Mouse (Mus musculus) erythroid progenitor cell, adult 5-6 weeks (primary cell): ENCODE data around the gene 2610507B11Rik. TPM values are rescaled to one million over a fixed set of nuclear protein-coding genes. Genes with fewer than 3 reads are reported as not detected.

Source experiments
- ATAC-seq: replicated peaks from 2 replicates; pipeline ENCODE4 v1.8.0; 2016; ENCODE audit warnings: moderate number of reproducible peaks, mild to moderate bottlenecking, moderate TSS enrichment, inconsistent platforms; ENCODE audit not compliant: poor library complexity, low FRiP score, severe bottlenecking
- total RNA-seq, 2 experiments: library from RNA; stranded (forward) in 1 of 2; stranded (reverse) in 1 of 2; fragments of 150-400 nt in 1 of 2; fragments of 186-747, 209-891 nt in 1 of 2; gene quantifications; 2 replicates each; pipeline versions ENCODE4 v1.2.3 to v1.2.4; 2015 to 2017; ENCODE audit warnings: low replicate concordance in 2 of 2

Gene 2610507B11Rik
- total RNA-seq, 2 experiments from 2014 or later, result 76.3 to 80.1 TPM

GRCm38 (mm10) chr11:78332676-78333075 lies 71.1 kb downstream of the 2610507B11Rik start:
- ATAC-seq, result no peak

- no peak for ATAC-seq
Observed at GRCm38 (mm10) chr11:78333992-78334391, 72.4 kb downstream of the 2610507B11Rik start.

- no peak for ATAC-seq
Observed at GRCm38 (mm10) chr11:78337040-78337439, 75.5 kb downstream of the 2610507B11Rik start.

Other genes starting within 250 kb of the 2610507B11Rik start
- 10.1 and 10.8 TPM in 2 replicates for gene Dhrs13, start 229.5 kb upstream of the 2610507B11Rik start, total RNA-seq (2015; ENCODE audit: low replicate concordance)
- 7.1 and 10.8 TPM in 2 replicates for gene Dhrs13, start 229.5 kb upstream of the 2610507B11Rik start, total RNA-seq (2017; ENCODE audit: low replicate concordance)
- gene Flot2, start 223.8 kb upstream of the 2610507B11Rik start, total RNA-seq (2015; ENCODE audit: low replicate concordance), result 15.1 and 24.7 TPM in 2 replicates
- 13.1 and 17.6 TPM in 2 replicates for gene Flot2, start 223.8 kb upstream of the 2610507B11Rik start, total RNA-seq (2017; ENCODE audit: low replicate concordance)
- gene Eral1, start 181.4 kb upstream of the 2610507B11Rik start, total RNA-seq (2015; ENCODE audit: low replicate concordance), result 4.0 and 5.0 TPM in 2 replicates
- gene Eral1, start 181.4 kb upstream of the 2610507B11Rik start, total RNA-seq (2017; ENCODE audit: low replicate concordance), result 3.6 and 6.7 TPM in 2 replicates
- 2.9 and 4.3 TPM in 2 replicates for gene Fam222b, start 167.1 kb upstream of the 2610507B11Rik start, total RNA-seq (2015; ENCODE audit: low replicate concordance)
- 0.45 and 1.5 TPM in 2 replicates for gene Fam222b, start 167.1 kb upstream of the 2610507B11Rik start, total RNA-seq (2017; ENCODE audit: low replicate concordance)
- gene Traf4, start 96.2 kb upstream of the 2610507B11Rik start, total RNA-seq (2015; ENCODE audit: low replicate concordance), result 11.3 and 35.3 TPM in 2 replicates
- gene Traf4, start 96.2 kb upstream of the 2610507B11Rik start, total RNA-seq (2017; ENCODE audit: low replicate concordance), result 14.6 and 16.1 TPM in 2 replicates
- 43.2 and 79.6 TPM in 2 replicates for gene Nek8, start 85.1 kb upstream of the 2610507B11Rik start, total RNA-seq (2015; ENCODE audit: low replicate concordance)
- 35.9 and 76.8 TPM in 2 replicates for gene Nek8, start 85.1 kb upstream of the 2610507B11Rik start, total RNA-seq (2017; ENCODE audit: low replicate concordance)
- 174 and 194 TPM in 2 replicates for gene Tlcd1, start 85.0 kb upstream of the 2610507B11Rik start, total RNA-seq (2015; ENCODE audit: low replicate concordance)
- gene Tlcd1, start 85.0 kb upstream of the 2610507B11Rik start, total RNA-seq (2017; ENCODE audit: low replicate concordance), result 107 and 197 TPM in 2 replicates
- gene Rpl23a, start 78.2 kb upstream of the 2610507B11Rik start, total RNA-seq (2015; ENCODE audit: low replicate concordance), result 1,034 and 1,190 TPM in 2 replicates
- gene Rpl23a, start 78.2 kb upstream of the 2610507B11Rik start, total RNA-seq (2017; ENCODE audit: low replicate concordance), result 811 and 1,012 TPM in 2 replicates
- 2.9 TPM in 1 of 2 replicates, not detected in the other for gene Rab34, start 73.3 kb upstream of the 2610507B11Rik start, total RNA-seq (2015; ENCODE audit: low replicate concordance)
- gene Rab34, start 73.3 kb upstream of the 2610507B11Rik start, total RNA-seq (2017; ENCODE audit: low replicate concordance), result 2.6 and 7.1 TPM in 2 replicates
- not detected in 2 replicates for gene Proca1, start 68.4 kb upstream of the 2610507B11Rik start, total RNA-seq (2015; ENCODE audit: low replicate concordance)
- gene Proca1, start 68.4 kb upstream of the 2610507B11Rik start, total RNA-seq (2017; ENCODE audit: low replicate concordance), result not detected in 2 replicates
- 39.6 and 52.4 TPM in 2 replicates for gene Sdf2, start 16.0 kb upstream of the 2610507B11Rik start, total RNA-seq (2015; ENCODE audit: low replicate concordance)
- gene Sdf2, start 16.0 kb upstream of the 2610507B11Rik start, total RNA-seq (2017; ENCODE audit: low replicate concordance), result 15.8 and 21.6 TPM in 2 replicates
- gene Supt6, start 15.8 kb upstream of the 2610507B11Rik start, total RNA-seq (2015; ENCODE audit: low replicate concordance), result 22.2 and 30.6 TPM in 2 replicates
- 21.3 and 27.7 TPM in 2 replicates for gene Supt6, start 15.8 kb upstream of the 2610507B11Rik start, total RNA-seq (2017; ENCODE audit: low replicate concordance)
- gene BC030499, start 29.1 kb downstream of the 2610507B11Rik start, total RNA-seq (2015; ENCODE audit: low replicate concordance), result not detected in 2 replicates
- not detected in 2 replicates for gene BC030499, start 29.1 kb downstream of the 2610507B11Rik start, total RNA-seq (2017; ENCODE audit: low replicate concordance)
- 234 and 259 TPM in 2 replicates for gene Spag5, start 39.8 kb downstream of the 2610507B11Rik start, total RNA-seq (2015; ENCODE audit: low replicate concordance)
- gene Spag5, start 39.8 kb downstream of the 2610507B11Rik start, total RNA-seq (2017; ENCODE audit: low replicate concordance), result 464 and 490 TPM in 2 replicates
- gene Aldoc, start 61.2 kb downstream of the 2610507B11Rik start, total RNA-seq (2015; ENCODE audit: low replicate concordance), result 1.3 and 16.2 TPM in 2 replicates
- 2.4 and 3.0 TPM in 2 replicates for gene Aldoc, start 61.2 kb downstream of the 2610507B11Rik start, total RNA-seq (2017; ENCODE audit: low replicate concordance)
- gene Pigs, start 66.7 kb downstream of the 2610507B11Rik start, total RNA-seq (2015; ENCODE audit: low replicate concordance), result 7.2 and 14.3 TPM in 2 replicates
- 3.6 and 3.9 TPM in 2 replicates for gene Pigs, start 66.7 kb downstream of the 2610507B11Rik start, total RNA-seq (2017; ENCODE audit: low replicate concordance)
- gene Unc119, start 81.7 kb downstream of the 2610507B11Rik start, total RNA-seq (2015; ENCODE audit: low replicate concordance), result 17.2 and 20.9 TPM in 2 replicates
- 7.9 and 8.3 TPM in 2 replicates for gene Unc119, start 81.7 kb downstream of the 2610507B11Rik start, total RNA-seq (2017; ENCODE audit: low replicate concordance)
- gene Foxn1, start 124.8 kb downstream of the 2610507B11Rik start, total RNA-seq (2015; ENCODE audit: low replicate concordance), result not detected in 2 replicates
- gene Foxn1, start 124.8 kb downstream of the 2610507B11Rik start, total RNA-seq (2017; ENCODE audit: low replicate concordance), result not detected in 2 replicates
- gene Slc13a2, start 160.5 kb downstream of the 2610507B11Rik start, total RNA-seq (2015; ENCODE audit: low replicate concordance), result not detected in 2 replicates
- gene Slc13a2, start 160.5 kb downstream of the 2610507B11Rik start, total RNA-seq (2017; ENCODE audit: low replicate concordance), result 0.68 TPM in 1 of 2 replicates, not detected in the other
- not detected in 2 replicates for gene Slc46a1, start 203.9 kb downstream of the 2610507B11Rik start, total RNA-seq (2015; ENCODE audit: low replicate concordance)
- gene Slc46a1, start 203.9 kb downstream of the 2610507B11Rik start, total RNA-seq (2017; ENCODE audit: low replicate concordance), result 0.13 TPM in 1 of 2 replicates, not detected in the other
- gene Sarm1, start 236.0 kb downstream of the 2610507B11Rik start, total RNA-seq (2015; ENCODE audit: low replicate concordance), result not detected in 2 replicates
- not detected in 2 replicates for gene Sarm1, start 236.0 kb downstream of the 2610507B11Rik start, total RNA-seq (2017; ENCODE audit: low replicate concordance)
- gene Vtn, start 237.3 kb downstream of the 2610507B11Rik start, total RNA-seq (2015; ENCODE audit: low replicate concordance), result not detected in 2 replicates
- not detected in 2 replicates for gene Vtn, start 237.3 kb downstream of the 2610507B11Rik start, total RNA-seq (2017; ENCODE audit: low replicate concordance)
- not detected in 2 replicates for gene Sebox, start 241.7 kb downstream of the 2610507B11Rik start, total RNA-seq (2015; ENCODE audit: low replicate concordance)
- gene Sebox, start 241.7 kb downstream of the 2610507B11Rik start, total RNA-seq (2017; ENCODE audit: low replicate concordance), result not detected in 2 replicates